Mouse (Mus musculus) C2C12 (cell line): ENCODE data around the gene Spindoc. TPM values are rescaled to one million over a fixed set of nuclear protein-coding genes. Genes with fewer than 3 reads are reported as not detected.
"Not testable (repeated sequence)": the region's sequence is repeated elsewhere in the genome, so short reads cannot be mapped to it uniquely, and the experiment has no call there.

Source experiments
- H3K27me3 ChIP-seq: one replicate; pipeline ENCODE4 v1.6.1; 2011; ENCODE audit not compliant: control insufficient read depth, insufficient read depth, insufficient read length
- H3K36me3 ChIP-seq: one replicate; pipeline ENCODE4 v1.6.1; 2011; ENCODE audit not compliant: control insufficient read depth, insufficient read depth
- H3K4me3 ChIP-seq: one replicate; pipeline ENCODE4 v1.5.1; 2011; ENCODE audit warnings: mild to moderate bottlenecking, control low read depth; ENCODE audit not compliant: poor library complexity, insufficient read depth, severe bottlenecking
- H3K79me2 ChIP-seq: one replicate; pipeline ENCODE4 v1.6.1; 2011; ENCODE audit not compliant: control insufficient read depth, insufficient read depth
- H3K79me3 ChIP-seq: one replicate; pipeline ENCODE4 v1.6.1; 2011; ENCODE audit warnings: low read depth, control low read depth
- H3ac ChIP-seq: one replicate; pipeline ENCODE3; 2011; ENCODE audit warnings: low read depth; ENCODE audit not compliant: control insufficient read depth, insufficient read length
- CEBPB ChIP-seq: IDR thresholded peaks from one replicate; pipeline ENCODE4 v1.6.1; 2011; ENCODE audit warnings: low read depth, mild to moderate bottlenecking, control low read depth, moderate library complexity
- CTCF ChIP-seq: IDR thresholded peaks from one replicate; pipeline ENCODE4 v1.5.1; 2011; ENCODE audit not compliant: control insufficient read depth, insufficient read depth, insufficient read length
- FOSL1 ChIP-seq: IDR thresholded peaks from one replicate; pipeline ENCODE4 v1.8.0; 2011; ENCODE audit warnings: mild to moderate bottlenecking, low read length; ENCODE audit not compliant: poor library complexity, insufficient read depth, severe bottlenecking
- MAX ChIP-seq: IDR thresholded peaks from one replicate; pipeline ENCODE4 v1.6.1; 2011; ENCODE audit warnings: mild to moderate bottlenecking, control low read depth
- MYOD1 ChIP-seq: IDR thresholded peaks from one replicate; pipeline ENCODE4 v1.6.1; 2011; ENCODE audit warnings: low read depth; ENCODE audit not compliant: control insufficient read depth, insufficient read length
- MYOG ChIP-seq: IDR thresholded peaks from one replicate; pipeline ENCODE4 v1.6.1; 2011; ENCODE audit not compliant: control insufficient read depth, insufficient read length; ENCODE audit errors: extremely low read depth
- USF1 ChIP-seq: IDR thresholded peaks from one replicate; pipeline ENCODE4 v1.6.1; 2011; ENCODE audit warnings: low read depth, mild to moderate bottlenecking, control low read depth, moderate library complexity
- polyA plus RNA-seq: library from polyadenylated mRNA; unstranded; fragments of >200 nt; fragmentation: generic; extraction: Trizol; gene quantifications from one replicate; pipeline ENCODE4 v1.2.1, GENCODE M21; 2012; ENCODE audit warnings: missing spikeins

Gene Spindoc
- polyA plus RNA-seq, 1 experiment: 21.6 TPM

GRCm38 (mm10) chr19:7386042-7386441, 3.2 kb upstream of the Spindoc start:
- Histone ChIP-seq H3K4me3 (no peak overlapping the region), H3K36me3 (no peaks in the 10 kb centered on the region), H3K79me2 (peaks cover 17% of the 10 kb centered on the region), H3ac (no peak overlapping the region), H3K79me3 (peaks cover 2% of the 10 kb centered on the region), H3K27me3 (no peaks in the 10 kb centered on the region)
- TF ChIP-seq CTCF: no peak
- no peak for TF ChIP-seq FOSL1
- no peak for TF ChIP-seq MAX
- no peak for TF ChIP-seq MYOD1
- no peak for TF ChIP-seq USF1
- TF ChIP-seq MYOG: no peak
- TF ChIP-seq CEBPB: no peak

- Histone ChIP-seq H3K27me3 (no peaks in the 10 kb centered on the region), H3ac (peak overlapping the region; percentile 87), H3K4me3 (peak overlapping the region; percentile 77), H3K79me3 (peaks cover 9% of the 10 kb centered on the region), H3K36me3 (no peaks in the 10 kb centered on the region), H3K79me2 (peaks cover 48% of the 10 kb centered on the region)
- TF ChIP-seq CEBPB (no peak), FOSL1 (no peak), MAX (no peak), MYOG (no peak), CTCF (no peak), MYOD1 (no peak)
Observed at GRCm38 (mm10) chr19:7382248-7382902, 419 bp downstream of the Spindoc start.

DNA sequence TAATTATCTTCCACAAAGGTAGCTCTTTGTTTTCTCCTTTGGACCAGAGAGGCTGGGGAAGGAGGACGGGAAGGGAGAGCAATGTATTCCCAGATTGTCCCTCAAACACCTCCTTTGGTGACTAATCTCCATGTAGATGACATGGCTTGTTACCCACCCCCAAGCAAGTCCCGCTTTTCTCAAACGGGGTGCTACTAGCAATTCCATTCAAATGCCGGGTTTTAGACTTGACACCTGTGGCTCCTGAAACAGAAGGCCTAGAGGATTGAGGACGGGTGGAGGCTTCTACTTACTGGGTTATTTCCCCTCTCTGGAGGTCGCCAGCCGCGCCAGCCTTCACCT, 917 bp downstream of the Spindoc start:
- H3K79me2 ChIP-seq: peaks cover 53% of the 10 kb centered on the region
- peaks cover 12% of the 10 kb centered on the region for H3K79me3 ChIP-seq
- H3K27me3 ChIP-seq: no peaks in the 10 kb centered on the region
- no peak for TF ChIP-seq CTCF
- no peak for TF ChIP-seq FOSL1
- TF ChIP-seq USF1: no peak
- TF ChIP-seq MAX: no peak
- TF ChIP-seq MYOD1: no peak
- TF ChIP-seq MYOG: no peak
- no peak for TF ChIP-seq CEBPB
- H3K4me3 ChIP-seq: peak overlapping the region; percentile 77
- H3ac ChIP-seq: peak overlapping the region; percentile 87
- H3K36me3 ChIP-seq: peaks cover 5% of the 10 kb centered on the region

DNA sequence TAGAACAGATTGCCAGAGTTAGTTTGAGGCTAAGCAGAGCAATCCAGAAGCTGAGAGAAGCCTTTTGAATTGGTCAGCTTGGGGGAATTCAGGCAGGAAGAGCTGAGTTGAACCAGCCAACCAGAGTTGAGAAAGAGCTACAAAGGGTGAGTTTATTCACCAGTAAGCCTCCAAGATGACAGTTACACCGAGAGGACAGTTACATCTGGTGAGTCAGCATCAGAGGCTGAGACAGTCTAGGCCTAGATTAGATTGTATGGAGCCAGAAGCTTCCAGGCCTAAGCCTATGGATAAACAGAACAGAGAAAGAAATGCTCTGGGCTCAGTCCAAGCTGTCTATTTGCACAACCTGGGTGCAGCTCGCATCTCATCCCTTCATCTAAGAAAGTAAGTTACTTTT, 5.2 kb downstream of the Spindoc start:
- Histone ChIP-seq H3ac (no peak overlapping the region), H3K79me2 (peaks cover 59% of the 10 kb centered on the region), H3K4me3 (no peak overlapping the region), H3K36me3 (peaks cover 40% of the 10 kb centered on the region), H3K79me3 (peaks cover 15% of the 10 kb centered on the region), H3K27me3 (no peaks in the 10 kb centered on the region)
- TF ChIP-seq MAX: no peak
- TF ChIP-seq CTCF: no peak
- TF ChIP-seq MYOG: no peak
- no peak for TF ChIP-seq CEBPB
- no peak for TF ChIP-seq USF1
- TF ChIP-seq FOSL1: no peak
- TF ChIP-seq MYOD1: no peak

DNA sequence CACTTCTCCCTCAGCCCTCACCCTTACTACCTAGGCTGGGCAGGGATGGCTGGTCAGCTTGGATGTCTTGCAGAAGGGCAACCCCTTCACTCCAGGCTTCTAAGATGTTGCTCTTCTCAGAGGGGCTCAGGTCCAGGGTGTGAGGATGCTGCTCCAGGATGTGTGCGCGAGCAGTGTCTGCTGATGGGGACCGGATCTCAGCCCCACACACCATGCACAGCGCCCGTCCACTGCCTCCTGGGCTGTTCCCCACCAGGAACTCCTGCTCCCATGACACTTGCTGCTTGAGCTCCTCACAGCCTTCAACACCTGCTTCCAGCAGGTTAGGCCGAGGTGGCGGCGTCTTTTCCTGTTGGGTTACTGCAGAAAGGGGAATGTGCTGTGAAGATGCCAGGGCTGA, 8.3 kb downstream of the Spindoc start:
- no peak for TF ChIP-seq MYOD1
- no peak for TF ChIP-seq FOSL1
- TF ChIP-seq USF1: no peak
- no peak for TF ChIP-seq MAX
- no peak for TF ChIP-seq CTCF
- no peak for TF ChIP-seq MYOG
- TF ChIP-seq CEBPB: no peak
- Histone ChIP-seq H3K36me3 (peaks cover 65% of the 10 kb centered on the region), H3K4me3 (no peak overlapping the region), H3ac (no peak overlapping the region), H3K27me3 (no peaks in the 10 kb centered on the region), H3K79me2 (peaks cover 27% of the 10 kb centered on the region), H3K79me3 (peaks cover 6% of the 10 kb centered on the region)

DNA sequence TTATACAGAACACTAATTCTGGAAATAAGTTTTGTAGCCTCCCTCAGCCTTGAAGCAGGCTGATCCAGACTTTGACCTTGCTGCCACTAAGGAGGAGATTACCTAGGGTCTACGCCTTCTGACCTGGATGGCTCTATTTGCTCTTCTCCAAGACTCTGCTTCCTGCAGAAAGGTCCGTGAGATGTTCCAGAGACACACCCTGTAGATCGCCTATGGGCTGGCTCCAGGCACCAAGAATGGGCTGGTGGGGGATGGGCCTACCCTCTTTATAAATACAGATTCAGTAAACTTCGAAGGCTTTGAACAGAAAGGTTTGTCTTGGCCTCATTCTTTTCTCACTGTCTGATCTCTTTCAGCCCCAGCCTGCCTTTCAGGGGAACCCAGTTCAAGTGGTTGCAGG, 13.3 kb downstream of the Spindoc start:
- not testable (repeated sequence) for H3ac ChIP-seq, H3K4me3 ChIP-seq, H3K79me2 ChIP-seq, H3K27me3 ChIP-seq, H3K79me3 ChIP-seq
- peaks cover 50% of the 10 kb centered on the region for H3K36me3 ChIP-seq
